Mouse (Mus musculus) liver, adult 2 months (tissue): Measurements from ENCODE around the gene S100a5. TPM values are rescaled to one million over a fixed set of nuclear protein-coding genes. Genes with fewer than 3 reads are reported as not detected.
A peak's percentile ranks its signal among the peaks of the same experiment; 100 is the strongest.

Experiments
- DNase-seq: peaks from one replicate; pipeline ENCODE4 v3.0.0-alpha.2; 2011; ENCODE audit warnings: low read depth, low spot score; ENCODE audit errors: extremely low read depth
- H3K27ac ChIP-seq: fragments of 200-500 bp; replicated peaks from 2 replicates; pipeline ENCODE4 v1.5.1; 2012; ENCODE audit warnings: low read depth, mild to moderate bottlenecking, control low read depth, inconsistent platforms, low read length; ENCODE audit not compliant: insufficient read depth
- H3K27me3 ChIP-seq: fragments of 200-500 bp; 2 replicates; pipeline ENCODE4 v1.6.1; 2012; ENCODE audit warnings: mild to moderate bottlenecking, moderate library complexity, low read length, inconsistent platforms; ENCODE audit not compliant: control insufficient read depth, insufficient read depth
- H3K36me3 ChIP-seq: fragments of 200-500 bp; 2 replicates; pipeline ENCODE4 v1.6.1; 2012; ENCODE audit warnings: low read length, inconsistent platforms; ENCODE audit not compliant: control insufficient read depth, insufficient read depth
- H3K4me1 ChIP-seq: fragments of 200-500 bp; 2 replicates; pipeline ENCODE4 v1.6.1; 2011; ENCODE audit warnings: low read length; ENCODE audit not compliant: control insufficient read depth, insufficient read depth
- H3K4me3 ChIP-seq: fragments of 200-500 bp; 2 replicates; pipeline ENCODE4 v1.5.1; 2011; ENCODE audit warnings: low read depth, mild to moderate bottlenecking, control low read depth, low read length, moderate library complexity; ENCODE audit not compliant: insufficient read depth
- H3K79me2 ChIP-seq: fragments of 200-500 bp; 2 replicates; pipeline ENCODE4 v1.6.1; 2012; ENCODE audit warnings: inconsistent platforms, mild to moderate bottlenecking, low read length, moderate library complexity; ENCODE audit not compliant: control insufficient read depth, insufficient read depth
- H3K9ac ChIP-seq: fragments of 200-500 bp; 2 replicates; pipeline ENCODE4 v1.6.1; 2012; ENCODE audit warnings: low read depth, mild to moderate bottlenecking, control low read depth, inconsistent platforms, low read length
- CTCF ChIP-seq: fragments of 200-500 bp; IDR thresholded peaks from 2 replicates; pipeline ENCODE4 v1.5.1; 2011; ENCODE audit warnings: low read depth, low read length, control low read depth
- POLR2A ChIP-seq: fragments of 200-500 bp; IDR thresholded peaks from 2 replicates; pipeline ENCODE4 v1.6.1; 2011; ENCODE audit warnings: low read length, control low read depth; ENCODE audit not compliant: insufficient read depth; ENCODE audit errors: extremely low read depth
- WGBS: fragments of 180-500 bp; shearing (Covaris S2); methylation state at CpG from one replicate; pipeline ENCODE4 v1.1.7; 2018; 5-methylcytosine and 5-hydroxymethylcytosine counted together
- polyA plus RNA-seq: library from polyadenylated mRNA; depleted of rRNA; stranded (reverse); fragments of >200 nt; gene quantifications from 2 replicates; pipeline ENCODE4 v1.2.3, GENCODE M21; 2012
- total RNA-seq: library from RNA; depleted of rRNA; stranded (reverse); fragments of >200 nt; gene quantifications from 2 replicates; pipeline ENCODE4 v1.2.3, GENCODE M21; 2014

Gene S100a5
- total and polyA plus RNA-seq, 2 experiments = not detected

- 41% methylated on average over 2 of the region's 2 CpGs for WGBS
- H3K27me3 ChIP-seq = no peaks in the 10 kb centered on the region
- H3K4me1 ChIP-seq = no peaks in the 10 kb centered on the region
- no peak overlapping the region for H3K9ac ChIP-seq
- no peak for DNase-seq
- H3K4me3 ChIP-seq = no peak overlapping the region
- no peak overlapping the region for H3K27ac ChIP-seq
- no peaks in the 10 kb centered on the region for H3K79me2 ChIP-seq
- H3K36me3 ChIP-seq = no peaks in the 10 kb centered on the region
- TF ChIP-seq CTCF = no peak
- TF ChIP-seq POLR2A = no peak
Observed at GRCm38 (mm10) chr3:90623435-90624071, 15.2 kb downstream of the S100a5 start.

- H3K4me3 ChIP-seq = no peak overlapping the region
- no peaks in the 10 kb centered on the region for H3K36me3 ChIP-seq
- no peaks in the 10 kb centered on the region for H3K27me3 ChIP-seq
- H3K4me1 ChIP-seq = no peaks in the 10 kb centered on the region
- no peak for DNase-seq
- H3K9ac ChIP-seq = no peak overlapping the region
- WGBS = 83% methylated on average over 5 of the region's 5 CpGs
- no peaks in the 10 kb centered on the region for H3K79me2 ChIP-seq
- TF ChIP-seq POLR2A (no peak), CTCF (no peak)
- no peak overlapping the region for H3K27ac ChIP-seq
Observed at GRCm38 (mm10) chr3:90625496-90625895, 17.2 kb downstream of the S100a5 start.

GRCm38 (mm10) chr3:90626266-90627021 is 18.1 kb downstream of the S100a5 start:
- Histone ChIP-seq H3K4me1 (no peaks in the 10 kb centered on the region), H3K27me3 (no peaks in the 10 kb centered on the region), H3K27ac (no peak overlapping the region), H3K4me3 (no peak overlapping the region), H3K36me3 (no peaks in the 10 kb centered on the region), H3K9ac (no peak overlapping the region), H3K79me2 (no peaks in the 10 kb centered on the region)
- no peak for DNase-seq
- TF ChIP-seq POLR2A (no peak), CTCF (no peak)
- WGBS = 69% methylated on average over 9 of the region's 9 CpGs

- no peak for DNase-seq
- Histone ChIP-seq H3K79me2 (no peaks in the 10 kb centered on the region), H3K9ac (no peak overlapping the region), H3K27ac (no peak overlapping the region), H3K4me1 (no peaks in the 10 kb centered on the region), H3K4me3 (no peak overlapping the region), H3K36me3 (no peaks in the 10 kb centered on the region), H3K27me3 (no peaks in the 10 kb centered on the region)
- 79% methylated on average over 5 of the region's 5 CpGs for WGBS
- TF ChIP-seq POLR2A = no peak
- no peak for TF ChIP-seq CTCF
Observed at GRCm38 (mm10) chr3:90627366-90627765, 19.0 kb downstream of the S100a5 start.

GRCm38 (mm10) chr3:90627807-90628206 is 19.5 kb downstream of the S100a5 start:
- WGBS = 58% methylated on average over 4 of the region's 4 CpGs
- no peaks in the 10 kb centered on the region for H3K36me3 ChIP-seq
- H3K27me3 ChIP-seq = no peaks in the 10 kb centered on the region
- peak; percentile 16 for DNase-seq
- no peaks in the 10 kb centered on the region for H3K4me1 ChIP-seq
- H3K9ac ChIP-seq = no peak overlapping the region
- no peaks in the 10 kb centered on the region for H3K79me2 ChIP-seq
- no peak overlapping the region for H3K27ac ChIP-seq
- no peak overlapping the region for H3K4me3 ChIP-seq
- TF ChIP-seq CTCF (peak; percentile 40; the same call in 1 of the 2 replicates), POLR2A (no peak)

- Histone ChIP-seq H3K36me3 (no peaks in the 10 kb centered on the region), H3K9ac (no peak overlapping the region), H3K27ac (no peak overlapping the region), H3K4me3 (no peak overlapping the region), H3K79me2 (no peaks in the 10 kb centered on the region), H3K27me3 (no peaks in the 10 kb centered on the region), H3K4me1 (no peaks in the 10 kb centered on the region)
- 87% methylated on average over 2 of the region's 2 CpGs for WGBS
- DNase-seq = no peak
- TF ChIP-seq POLR2A (no peak), CTCF (no peak)
Observed at GRCm38 (mm10) chr3:90629298-90629697, 21.0 kb downstream of the S100a5 start.
